Mouse (Mus musculus): Measurements from ENCODE around the gene Gpn1. TPM values are rescaled to one million over a fixed set of nuclear protein-coding genes. Genes with fewer than 3 reads are reported as not detected.
A peak's percentile ranks its signal among the peaks of the same experiment; 100 is the strongest.
"Not testable (repeated sequence)": the region's sequence is repeated elsewhere in the genome, so short reads cannot be mapped to it uniquely, and the experiment has no call there.

The Gpn1 gene
- total RNA-seq, 2 experiments from 2014 or later = 34.0 to 34.8 TPM

- Histone ChIP-seq H3K27ac (no peak overlapping the region), H3K4me3 (no peak overlapping the region)
- DNase-seq (ENCODE audit: low spot score in 2 of 2) = no peak
- no peak for TF ChIP-seq CTCF (conservative IDR thresholded peaks at IDR 0.05)
These were observed 2.5 kb upstream of the Gpn1 start for GRCm38 (mm10) chr5:31492031-31492430.

GRCm38 (mm10) chr5:31504843-31505242, 10.3 kb downstream of the Gpn1 start:
- no peak for TF ChIP-seq CTCF (conservative IDR thresholded peaks at IDR 0.05)
- no peak for DNase-seq (ENCODE audit: low spot score in 2 of 2)
- H3K27ac ChIP-seq = no peak overlapping the region
- H3K4me3 ChIP-seq = no peak overlapping the region

- no peak for TF ChIP-seq CTCF (conservative IDR thresholded peaks at IDR 0.05)
These were observed 17.9 kb downstream of the Gpn1 start for GRCm38 (mm10) chr5:31512481-31512880.

GRCm38 (mm10) chr5:31520556-31520955, 26.0 kb downstream of the Gpn1 start:
- Histone ChIP-seq H3K4me3 (no peak overlapping the region), H3K27ac (no peak overlapping the region)
- TF ChIP-seq CTCF (conservative IDR thresholded peaks at IDR 0.05) = no peak
- DNase-seq (ENCODE audit: low spot score in 2 of 2) = no peak

More at GRCm38 (mm10) chr5:31512481-31512880, 17.9 kb downstream of the Gpn1 start:
- no peak overlapping the region for H3K4me3 ChIP-seq
- DNase-seq (ENCODE audit: low spot score in 2 of 2) = no peak
- no peak overlapping the region for H3K27ac ChIP-seq

- Histone ChIP-seq H3K27ac (peak within 1 kb of the TSS; percentile 97), H3K4me3 (peak within 1 kb of the TSS; percentile 86)
- TF ChIP-seq CTCF (conservative IDR thresholded peaks at IDR 0.05) = no peak
- DNase-seq (ENCODE audit: low spot score in 2 of 2) = peak; percentile 59 to 73
These were observed 32.0 kb downstream of the Gpn1 start, which contains the start of gene Slc4a1ap for GRCm38 (mm10) chr5:31526354-31527116. Gene Slc4a1ap (plus strand): TSS chr5:31526995.

- peak overlapping the region; percentile 97 for H3K27ac ChIP-seq
- DNase-seq (ENCODE audit: low spot score in 2 of 2) = no peak
- peak overlapping the region; percentile 86 for H3K4me3 ChIP-seq
- no peak for TF ChIP-seq CTCF (conservative IDR thresholded peaks at IDR 0.05)
These were observed 32.7 kb downstream of the Gpn1 start for GRCm38 (mm10) chr5:31527117-31527680.

GRCm38 (mm10) chr5:31527707-31528106, 33.2 kb downstream of the Gpn1 start, which contains the start of gene Supt7l:
Gene Supt7l (minus strand): TSS chr5:31527807.
- Histone ChIP-seq H3K27ac (peak within 1 kb of the TSS; percentile 97), H3K4me3 (peak within 1 kb of the TSS; percentile 86)
- not testable (repeated sequence) for DNase-seq (ENCODE audit: low spot score in 2 of 2)

- Histone ChIP-seq H3K27ac (no peak overlapping the region), H3K4me3 (no peak overlapping the region)
- DNase-seq (ENCODE audit: low spot score in 2 of 2) = no peak
- TF ChIP-seq CTCF (conservative IDR thresholded peaks at IDR 0.05) = peak; percentile 27; the same call in 1 of the 2 replicates
These were observed 34.0 kb downstream of the Gpn1 start for GRCm38 (mm10) chr5:31528560-31528959.

- Histone ChIP-seq H3K27ac (no peak overlapping the region), H3K4me3 (no peak overlapping the region)
- TF ChIP-seq CTCF (conservative IDR thresholded peaks at IDR 0.05) = peak; percentile 22; the same call in 1 of the 2 replicates
- DNase-seq (ENCODE audit: low spot score in 2 of 2) = no peak
These were observed 40.7 kb downstream of the Gpn1 start for GRCm38 (mm10) chr5:31535228-31535627.

GRCm38 (mm10) chr5:31559401-31559800, 64.9 kb downstream of the Gpn1 start:
- no peak overlapping the region for H3K27ac ChIP-seq
- DNase-seq (ENCODE audit: low spot score in 2 of 2) = no peak
- no peak for TF ChIP-seq CTCF (conservative IDR thresholded peaks at IDR 0.05)
- H3K4me3 ChIP-seq = no peak overlapping the region

GRCm38 (mm10) chr5:31560352-31560751, 65.8 kb downstream of the Gpn1 start:
- H3K27ac ChIP-seq = peak overlapping the region; percentile 32; the same call in 1 of the 2 replicates
- no peak for DNase-seq (ENCODE audit: low spot score in 2 of 2)
- TF ChIP-seq CTCF (conservative IDR thresholded peaks at IDR 0.05) = no peak
- no peak overlapping the region for H3K4me3 ChIP-seq

- no peak for TF ChIP-seq CTCF (conservative IDR thresholded peaks at IDR 0.05)
- no peak overlapping the region for H3K4me3 ChIP-seq
- peak; percentile 69 to 80 for DNase-seq (ENCODE audit: low spot score in 2 of 2)
- peak overlapping the region; percentile 33 for H3K27ac ChIP-seq
These were observed 67.6 kb downstream of the Gpn1 start for GRCm38 (mm10) chr5:31562036-31562666.

Other genes starting within 250 kb of the Gpn1 start
- gene Krtcap3, start 243.1 kb upstream of the Gpn1 start, total RNA-seq (2021) = 1 to 10 TPM; 3.2 to 4.0 TPM
- 10 to 100 TPM; 80.9 to 96.8 TPM for gene Ift172, start 203.6 kb upstream of the Gpn1 start, total RNA-seq (2021)
- gene Fndc4, start 198.7 kb upstream of the Gpn1 start, total RNA-seq (2021) = 100 to 1,000 TPM; 180 to 215 TPM
- not detected for gene Gckr, start 197.3 kb upstream of the Gpn1 start, total RNA-seq (2021)
- 10 to 100 TPM; 49.1 to 54.1 TPM for gene Zfp512, start 42.3 kb upstream of the Gpn1 start, total RNA-seq (2021)
- gene 4930548H24Rik, start 9.0 kb upstream of the Gpn1 start, total RNA-seq (2021) = under 1 TPM in 1 of 2 experiments, not detected in 1; 0.20 TPM
- 10 to 100 TPM; 51.9 to 53.8 TPM for gene Slc4a1ap, start 32.3 kb downstream of the Gpn1 start, total RNA-seq (2021)
- gene Supt7l, start 33.1 kb downstream of the Gpn1 start, total RNA-seq (2021) = 10 to 100 TPM; 19.6 TPM
- 10 to 100 TPM; 82.1 to 99.8 TPM for gene Mrpl33, start 102.2 kb downstream of the Gpn1 start, total RNA-seq (2021)
- 1 to 10 TPM; 4.0 to 4.4 TPM for gene Rbks, start 202.9 kb downstream of the Gpn1 start, total RNA-seq (2021)
- gene Babam2, start 202.9 kb downstream of the Gpn1 start, total RNA-seq (2021) = 10 to 100 TPM; 49.3 to 50.4 TPM